Mouse (Mus musculus): ENCODE results near the gene Psmc1. TPM values are rescaled to one million over a fixed set of nuclear protein-coding genes. Genes with fewer than 3 reads are reported as not detected.

Gene Psmc1
- polyA plus RNA-seq, 1 experiment from 2014 or later: 404 TPM

GRCm38 (mm10) chr12:100152466-100152865 is 42.5 kb downstream of the Psmc1 start:
- H3K4me3 ChIP-seq (ENCODE audit: low read depth, low read length): no peak overlapping the region
- no peaks in the 10 kb centered on the region for H3K9me3 ChIP-seq (ENCODE audit: control insufficient read depth, low read length)
- peaks cover 2% of the 10 kb centered on the region; the same call in 1 of the 2 replicates for H3K36me3 ChIP-seq (ENCODE audit: control insufficient read depth, insufficient read depth, low read length)
- no peaks in the 10 kb centered on the region for H3K27me3 ChIP-seq (ENCODE audit: control insufficient read depth, insufficient read depth, low read length)
- ATAC-seq (replicated peaks; ENCODE audit: low FRiP score): no peak
- DNase-seq (ENCODE audit: low spot score): no peak
- H3K4me1 ChIP-seq (replicated peaks; ENCODE audit: control insufficient read depth, insufficient read depth, low read length): no peaks in the 10 kb centered on the region
- H3K27ac ChIP-seq (ENCODE audit: low read depth, low read length): no peak overlapping the region
- WGBS: 97% methylated on average over 7 of the region's 7 CpGs
- H3K4me2 ChIP-seq (ENCODE audit: low read depth, low read length, severe bottlenecking): no peak overlapping the region
- no peak overlapping the region for H3K9ac ChIP-seq (ENCODE audit: low read length)

- Histone ChIP-seq H3K36me3 (ENCODE audit: control insufficient read depth, insufficient read depth, low read length) (no peaks in the 10 kb centered on the region), H3K4me3 (ENCODE audit: low read depth, low read length) (peak within 1 kb of the TSS; percentile 47), H3K27ac (ENCODE audit: low read depth, low read length) (no peak within 1 kb of the TSS), H3K4me1 (replicated peaks; ENCODE audit: control insufficient read depth, insufficient read depth, low read length) (no peaks in the 10 kb centered on the region; the same call in 1 of the 2 replicates), H3K9me3 (ENCODE audit: control insufficient read depth, low read length) (no peaks in the 10 kb centered on the region), H3K9ac (ENCODE audit: low read length) (peak within 1 kb of the TSS; percentile 66), H3K27me3 (ENCODE audit: control insufficient read depth, insufficient read depth, low read length) (no peaks in the 10 kb centered on the region), H3K4me2 (ENCODE audit: low read depth, low read length, severe bottlenecking) (peak within 1 kb of the TSS; percentile 75)
- ATAC-seq (replicated peaks; ENCODE audit: low FRiP score) (peak; percentile 99), DNase-seq (ENCODE audit: low spot score) (peak; percentile 92)
- WGBS: under 1% methylated on average over 26 of the region's 26 CpGs
These were observed 49.5 kb downstream of the Psmc1 start, which contains the start of gene Nrde2 for GRCm38 (mm10) chr12:100159261-100159975. Gene Nrde2, minus strand, starts transcription at chr12:100159653.

GRCm38 (mm10) chr12:100164991-100165500 is 55.1 kb downstream of the Psmc1 start:
- Histone ChIP-seq H3K9ac (ENCODE audit: low read length) (no peak overlapping the region), H3K36me3 (ENCODE audit: control insufficient read depth, insufficient read depth, low read length) (no peaks in the 10 kb centered on the region), H3K27me3 (ENCODE audit: control insufficient read depth, insufficient read depth, low read length) (no peaks in the 10 kb centered on the region), H3K4me3 (ENCODE audit: low read depth, low read length) (no peak overlapping the region), H3K9me3 (ENCODE audit: control insufficient read depth, low read length) (no peaks in the 10 kb centered on the region), H3K4me1 (replicated peaks; ENCODE audit: control insufficient read depth, insufficient read depth, low read length) (peaks cover 6% of the 10 kb centered on the region), H3K4me2 (ENCODE audit: low read depth, low read length, severe bottlenecking) (no peak overlapping the region), H3K27ac (ENCODE audit: low read depth, low read length) (no peak overlapping the region)
- WGBS: 81% methylated on average over 7 of the region's 7 CpGs
- ATAC-seq (replicated peaks; ENCODE audit: low FRiP score) (no peak), DNase-seq (ENCODE audit: low spot score) (no peak)

- peak; percentile 63 for DNase-seq (ENCODE audit: low spot score)
- Histone ChIP-seq H3K27me3 (ENCODE audit: control insufficient read depth, insufficient read depth, low read length) (no peaks in the 10 kb centered on the region), H3K9ac (ENCODE audit: low read length) (no peak overlapping the region), H3K36me3 (ENCODE audit: control insufficient read depth, insufficient read depth, low read length) (no peaks in the 10 kb centered on the region), H3K9me3 (ENCODE audit: control insufficient read depth, low read length) (no peaks in the 10 kb centered on the region), H3K4me3 (ENCODE audit: low read depth, low read length) (no peak overlapping the region), H3K4me2 (ENCODE audit: low read depth, low read length, severe bottlenecking) (no peak overlapping the region), H3K4me1 (replicated peaks; ENCODE audit: control insufficient read depth, insufficient read depth, low read length) (peaks cover 6% of the 10 kb centered on the region), H3K27ac (ENCODE audit: low read depth, low read length) (no peak overlapping the region)
- ATAC-seq (replicated peaks; ENCODE audit: low FRiP score): peak; percentile 28; the same call in 1 of the 2 replicates
- 19% methylated on average over 3 of the region's 3 CpGs for WGBS
These were observed 56.2 kb downstream of the Psmc1 start for GRCm38 (mm10) chr12:100166177-100166576.

- Histone ChIP-seq H3K27ac (ENCODE audit: low read depth, low read length) (no peak overlapping the region), H3K27me3 (ENCODE audit: control insufficient read depth, insufficient read depth, low read length) (no peaks in the 10 kb centered on the region), H3K4me1 (replicated peaks; ENCODE audit: control insufficient read depth, insufficient read depth, low read length) (peaks cover 6% of the 10 kb centered on the region), H3K4me2 (ENCODE audit: low read depth, low read length, severe bottlenecking) (no peak overlapping the region), H3K9ac (ENCODE audit: low read length) (no peak overlapping the region), H3K36me3 (ENCODE audit: control insufficient read depth, insufficient read depth, low read length) (no peaks in the 10 kb centered on the region), H3K4me3 (ENCODE audit: low read depth, low read length) (no peak overlapping the region), H3K9me3 (ENCODE audit: control insufficient read depth, low read length) (no peaks in the 10 kb centered on the region)
- no peak for DNase-seq (ENCODE audit: low spot score)
- no peak for ATAC-seq (replicated peaks; ENCODE audit: low FRiP score)
- 84% methylated on average over 8 of the region's 8 CpGs for WGBS
These were observed 57.0 kb downstream of the Psmc1 start for GRCm38 (mm10) chr12:100166939-100167338.

- Histone ChIP-seq H3K4me1 (replicated peaks; ENCODE audit: control insufficient read depth, insufficient read depth, low read length) (peaks cover 6% of the 10 kb centered on the region), H3K27ac (ENCODE audit: low read depth, low read length) (no peak overlapping the region), H3K9me3 (ENCODE audit: control insufficient read depth, low read length) (no peaks in the 10 kb centered on the region), H3K9ac (ENCODE audit: low read length) (no peak overlapping the region; the same call in 1 of the 2 replicates), H3K4me3 (ENCODE audit: low read depth, low read length) (no peak overlapping the region), H3K4me2 (ENCODE audit: low read depth, low read length, severe bottlenecking) (peak overlapping the region; percentile 49; the same call in 1 of the 2 replicates), H3K27me3 (ENCODE audit: control insufficient read depth, insufficient read depth, low read length) (no peaks in the 10 kb centered on the region), H3K36me3 (ENCODE audit: control insufficient read depth, insufficient read depth, low read length) (no peaks in the 10 kb centered on the region)
- DNase-seq (ENCODE audit: low spot score) (no peak), ATAC-seq (replicated peaks; ENCODE audit: low FRiP score) (peak; percentile 22; the same call in 1 of the 2 replicates)
- 87% methylated on average over 1 of the region's 1 CpGs for WGBS
These were observed 57.5 kb downstream of the Psmc1 start for GRCm38 (mm10) chr12:100167502-100167901.

GRCm38 (mm10) chr12:100167931-100168871 is 58.2 kb downstream of the Psmc1 start:
- Histone ChIP-seq H3K9ac (ENCODE audit: low read length) (peak overlapping the region; percentile 60), H3K4me1 (replicated peaks; ENCODE audit: control insufficient read depth, insufficient read depth, low read length) (peaks cover 6% of the 10 kb centered on the region), H3K27me3 (ENCODE audit: control insufficient read depth, insufficient read depth, low read length) (no peaks in the 10 kb centered on the region), H3K9me3 (ENCODE audit: control insufficient read depth, low read length) (no peaks in the 10 kb centered on the region), H3K4me2 (ENCODE audit: low read depth, low read length, severe bottlenecking) (peak overlapping the region; percentile 49), H3K4me3 (ENCODE audit: low read depth, low read length) (peak overlapping the region; percentile 7; the same call in 1 of the 2 replicates), H3K27ac (ENCODE audit: low read depth, low read length) (peak overlapping the region; percentile 75), H3K36me3 (ENCODE audit: control insufficient read depth, insufficient read depth, low read length) (no peaks in the 10 kb centered on the region)
- WGBS: 11% methylated on average over 26 of the region's 28 CpGs
- peak; percentile 74 for DNase-seq (ENCODE audit: low spot score)
- ATAC-seq (replicated peaks; ENCODE audit: low FRiP score): peak; percentile 78

GRCm38 (mm10) chr12:100172481-100172880 is 62.5 kb downstream of the Psmc1 start:
- H3K9me3 ChIP-seq (ENCODE audit: control insufficient read depth, low read length): no peaks in the 10 kb centered on the region
- no peak overlapping the region for H3K4me2 ChIP-seq (ENCODE audit: low read depth, low read length, severe bottlenecking)
- DNase-seq (ENCODE audit: low spot score) (no peak), ATAC-seq (replicated peaks; ENCODE audit: low FRiP score) (no peak)
- no peak overlapping the region for H3K9ac ChIP-seq (ENCODE audit: low read length)
- WGBS: 89% methylated on average over 7 of the region's 7 CpGs
- H3K4me1 ChIP-seq (replicated peaks; ENCODE audit: control insufficient read depth, insufficient read depth, low read length): peaks cover 7% of the 10 kb centered on the region
- no peak overlapping the region for H3K4me3 ChIP-seq (ENCODE audit: low read depth, low read length)
- H3K36me3 ChIP-seq (ENCODE audit: control insufficient read depth, insufficient read depth, low read length): no peaks in the 10 kb centered on the region
- no peak overlapping the region for H3K27ac ChIP-seq (ENCODE audit: low read depth, low read length)
- H3K27me3 ChIP-seq (ENCODE audit: control insufficient read depth, insufficient read depth, low read length): no peaks in the 10 kb centered on the region
